Mouse (Mus musculus) neural tube, embryonic 12.5 days (tissue): ENCODE measurements around the gene Mettl21a. TPM values are rescaled to one million over a fixed set of nuclear protein-coding genes. Genes with fewer than 3 reads are reported as not detected.
"Not testable (repeated sequence)": the region's sequence is repeated elsewhere in the genome, so short reads cannot be mapped to it uniquely, and the experiment has no call there.

Experiments used
- ATAC-seq: fragments of 200-750 bp; cut with Nextera tagmentation; 2 replicates; pipeline ENCODE4 v1.8.0; 2017; ENCODE audit warnings: low read depth, mild to moderate bottlenecking, moderate TSS enrichment, moderate library complexity; ENCODE audit not compliant: low FRiP score
- H3K27ac ChIP-seq: fragments of 300-500 bp; sonication (generic); 2 replicates; pipeline ENCODE4 v1.5.1; 2016
- H3K27me3 ChIP-seq: fragments of 300-500 bp; sonication (generic); replicated peaks from 2 replicates; pipeline ENCODE4 v1.6.1; 2016; ENCODE audit warnings: mild to moderate bottlenecking
- H3K36me3 ChIP-seq: fragments of 300-500 bp; sonication (generic); 2 replicates; pipeline ENCODE4 v1.6.1; 2016; ENCODE audit warnings: mild to moderate bottlenecking
- H3K4me1 ChIP-seq: fragments of 300-500 bp; sonication (generic); 2 replicates; pipeline ENCODE4 v1.6.1; 2016
- H3K4me2 ChIP-seq: fragments of 300-500 bp; sonication (generic); replicated peaks from 2 replicates; pipeline ENCODE4 v1.6.1; 2016; ENCODE audit warnings: mild to moderate bottlenecking
- H3K4me3 ChIP-seq: fragments of 300-500 bp; sonication (generic); 2 replicates; pipeline ENCODE4 v1.5.1; 2016
- H3K9ac ChIP-seq: fragments of 300-500 bp; sonication (generic); 2 replicates; pipeline ENCODE4 v1.6.1; 2016; ENCODE audit warnings: mild to moderate bottlenecking
- H3K9me3 ChIP-seq: fragments of 300-500 bp; sonication (generic); 2 replicates; pipeline ENCODE4 v1.6.1; 2016; ENCODE audit warnings: mild to moderate bottlenecking
- WGBS: fragments of 180-500 bp; shearing (Covaris S2); methylation state at CpG from one replicate; pipeline ENCODE4 v1.1.7; 2016; 5-methylcytosine and 5-hydroxymethylcytosine counted together
- polyA plus RNA-seq: library from polyadenylated mRNA; unstranded; fragments of >200 nt; fragmentation: Nextera tagmentation; extraction: Ambion mirVana; gene quantifications from 2 replicates; pipeline ENCODE4 v1.2.1, GENCODE M21; 2016

Gene Mettl21a
- 17.1 and 18.5 TPM in 2 replicates for polyA plus RNA-seq

DNA sequence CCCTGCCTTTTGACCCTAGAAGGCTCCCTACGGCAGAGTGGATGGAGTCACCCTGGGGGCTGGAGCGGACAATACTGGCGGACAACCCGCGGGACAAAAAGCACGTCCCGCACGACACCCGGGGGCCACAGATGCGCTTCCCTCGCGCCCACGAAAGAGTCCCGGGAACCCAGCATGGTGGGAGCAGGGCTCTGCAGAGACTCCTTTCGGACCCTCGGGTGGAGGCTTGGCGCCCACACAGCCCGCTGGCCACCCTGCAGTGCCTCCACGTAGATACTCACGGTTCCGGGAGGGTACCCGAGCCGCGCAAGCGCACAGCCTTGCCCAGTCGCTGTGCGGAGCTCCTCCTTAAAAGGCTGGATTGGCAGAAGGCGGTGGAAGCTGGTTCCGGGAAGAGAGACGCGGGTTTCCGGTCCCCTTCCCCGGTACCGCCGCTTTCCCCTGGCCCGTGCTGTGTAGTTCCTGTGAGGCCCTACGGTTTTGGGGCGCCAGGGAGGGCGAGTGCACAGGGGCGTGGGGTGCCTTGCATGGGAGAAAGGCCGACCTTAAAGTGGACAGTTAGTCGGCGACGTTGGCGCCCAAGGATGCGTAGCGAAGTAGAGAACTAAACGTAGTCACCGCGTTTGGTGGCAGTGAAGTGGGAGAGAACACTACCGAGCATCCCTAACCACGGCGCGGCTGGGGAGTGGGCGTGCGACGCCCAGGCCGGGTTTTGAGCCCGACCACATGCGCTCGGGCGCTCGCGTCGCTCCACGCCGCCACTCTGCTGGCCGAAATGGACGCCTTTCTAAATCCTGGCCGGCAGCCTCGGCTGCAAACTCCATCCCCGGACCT lies at the start of gene Mettl21a:
Gene Mettl21a, minus strand, starts transcription at position 362 of the 834 bp plus-strand sequence.
- peaks cover 3% of the 10 kb centered on the region; the same call in 1 of the 2 replicates for H3K36me3 ChIP-seq
- H3K27me3 ChIP-seq, result no peaks in the 10 kb centered on the region
- H3K9me3 ChIP-seq, result no peaks in the 10 kb centered on the region
- H3K9ac ChIP-seq, result peak within 1 kb of the TSS; percentile 86
- peak; percentile 96 for ATAC-seq
- under 1% methylated on average over 72 of the region's 72 CpGs for WGBS
- H3K4me3 ChIP-seq, result peak within 1 kb of the TSS; percentile 72
- peak within 1 kb of the TSS; percentile 68 for H3K4me2 ChIP-seq
- H3K27ac ChIP-seq, result peak within 1 kb of the TSS; percentile 87
- peaks cover 8% of the 10 kb centered on the region; the same call in 1 of the 2 replicates for H3K4me1 ChIP-seq

GRCm38 (mm10) chr1:64658876-64659275 lies 41.8 kb upstream of the Mettl21a start:
- Histone ChIP-seq H3K36me3 (no peaks in the 10 kb centered on the region), H3K9ac (no peak overlapping the region), H3K4me2 (no peak overlapping the region), H3K27ac (no peak overlapping the region), H3K27me3 (no peaks in the 10 kb centered on the region), H3K4me3 (no peak overlapping the region), H3K4me1 (no peaks in the 10 kb centered on the region), H3K9me3 (no peaks in the 10 kb centered on the region)
- 76% methylated on average over 7 of the region's 7 CpGs for WGBS
- ATAC-seq, result no peak

DNA sequence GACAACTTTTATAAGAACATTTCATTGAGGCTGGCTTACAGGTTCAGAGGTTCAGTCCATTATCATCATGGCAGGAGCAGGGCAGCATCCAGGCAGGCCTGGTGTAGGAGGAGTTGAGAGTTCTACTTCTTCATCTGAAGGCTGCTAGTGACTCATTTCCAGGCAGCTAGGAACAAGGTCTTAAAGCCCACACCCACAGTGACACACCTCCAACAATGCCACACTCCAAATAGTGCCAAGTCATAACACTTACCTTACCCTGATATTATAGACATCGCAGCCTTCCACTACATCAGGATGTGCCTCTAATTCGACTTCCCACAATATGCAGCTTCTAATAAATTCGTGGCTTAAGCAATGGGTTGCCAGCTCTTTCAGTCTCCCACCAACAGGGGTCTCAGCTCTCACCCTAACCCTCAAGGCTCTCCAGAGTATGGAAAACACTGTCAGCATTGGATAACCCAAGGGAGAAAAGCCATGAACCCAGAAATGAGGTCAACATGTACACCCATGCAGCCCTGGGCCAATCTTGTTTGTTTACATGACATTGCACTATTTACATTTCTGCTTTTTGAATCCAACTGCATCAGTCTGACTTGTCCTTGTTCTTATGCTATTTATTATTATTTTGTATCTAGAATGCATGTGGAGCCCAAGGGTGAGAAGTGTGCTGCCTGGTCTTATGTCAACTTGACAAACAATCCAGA lies 39.5 kb upstream of the Mettl21a start:
- Histone ChIP-seq H3K36me3 (no peaks in the 10 kb centered on the region), H3K9me3 (no peaks in the 10 kb centered on the region), H3K4me3 (no peak overlapping the region), H3K4me2 (no peak overlapping the region), H3K9ac (no peak overlapping the region), H3K4me1 (no peaks in the 10 kb centered on the region), H3K27ac (no peak overlapping the region), H3K27me3 (no peaks in the 10 kb centered on the region)
- WGBS, result 84% methylated on average over 3 of the region's 3 CpGs
- no peak for ATAC-seq

- Histone ChIP-seq H3K9me3 (no peaks in the 10 kb centered on the region), H3K4me1 (no peaks in the 10 kb centered on the region), H3K27ac (no peak overlapping the region), H3K27me3 (no peaks in the 10 kb centered on the region), H3K9ac (no peak overlapping the region), H3K4me2 (no peak overlapping the region), H3K4me3 (no peak overlapping the region), H3K36me3 (no peaks in the 10 kb centered on the region)
- 9% methylated on average over 1 of the region's 1 CpGs for WGBS
- ATAC-seq, result no peak
Observed at GRCm38 (mm10) chr1:64655415-64655814, 38.4 kb upstream of the Mettl21a start.

- no peaks in the 10 kb centered on the region for H3K27me3 ChIP-seq
- no peak overlapping the region for H3K27ac ChIP-seq
- no peak overlapping the region for H3K4me3 ChIP-seq
- no peaks in the 10 kb centered on the region for H3K36me3 ChIP-seq
- WGBS, result 94% methylated on average over 6 of the region's 6 CpGs
- H3K4me1 ChIP-seq, result no peaks in the 10 kb centered on the region
- H3K4me2 ChIP-seq, result no peak overlapping the region
- no peak for ATAC-seq
- no peaks in the 10 kb centered on the region for H3K9me3 ChIP-seq
- H3K9ac ChIP-seq, result no peak overlapping the region
Observed at GRCm38 (mm10) chr1:64653701-64654100, 36.7 kb upstream of the Mettl21a start.

- Histone ChIP-seq H3K4me1 (no peaks in the 10 kb centered on the region), H3K9me3 (no peaks in the 10 kb centered on the region), H3K27me3 (no peaks in the 10 kb centered on the region), H3K27ac (no peak overlapping the region), H3K9ac (no peak overlapping the region), H3K4me3 (no peak overlapping the region), H3K36me3 (no peaks in the 10 kb centered on the region), H3K4me2 (no peak overlapping the region)
- WGBS, result 74% methylated on average over 11 of the region's 11 CpGs
- ATAC-seq, result no peak
Observed at GRCm38 (mm10) chr1:64649362-64650124, 32.5 kb upstream of the Mettl21a start.

DNA sequence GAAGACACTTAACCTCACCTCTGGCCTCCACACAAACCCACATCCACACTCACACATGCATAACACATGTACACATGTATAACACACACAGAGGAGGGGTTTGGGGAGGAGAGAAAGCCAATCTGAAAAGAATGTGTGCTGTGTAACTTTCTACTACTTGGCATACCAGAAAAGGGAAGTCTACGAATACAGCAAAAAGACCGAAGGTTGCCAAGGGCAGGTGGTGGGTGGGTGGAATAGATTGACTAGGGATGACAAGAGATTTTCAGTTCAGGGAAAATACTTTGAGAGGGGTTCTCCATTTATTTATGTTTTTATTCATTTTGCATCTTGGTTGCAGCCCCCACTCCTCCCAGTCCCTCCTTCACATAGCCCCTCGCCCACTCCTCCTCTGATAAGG lies 27.5 kb upstream of the Mettl21a start:
- H3K27ac ChIP-seq, result no peak overlapping the region
- H3K4me2 ChIP-seq, result no peak overlapping the region
- no peaks in the 10 kb centered on the region for H3K9me3 ChIP-seq
- 92% methylated on average over 3 of the region's 3 CpGs for WGBS
- H3K36me3 ChIP-seq, result no peaks in the 10 kb centered on the region
- no peaks in the 10 kb centered on the region for H3K4me1 ChIP-seq
- no peak overlapping the region for H3K9ac ChIP-seq
- no peak overlapping the region for H3K4me3 ChIP-seq
- no peak for ATAC-seq
- H3K27me3 ChIP-seq, result no peaks in the 10 kb centered on the region

- WGBS, result 95% methylated on average over 8 of the region's 8 CpGs
- H3K27me3 ChIP-seq, H3K4me1 ChIP-seq, H3K4me2 ChIP-seq, H3K4me3 ChIP-seq, ATAC-seq, H3K27ac ChIP-seq, H3K9ac ChIP-seq, H3K36me3 ChIP-seq, H3K9me3 ChIP-seq: not testable (repeated sequence)
Observed at GRCm38 (mm10) chr1:64642541-64642940, 25.5 kb upstream of the Mettl21a start.

GRCm38 (mm10) chr1:64641069-64641468 lies 24.0 kb upstream of the Mettl21a start:
- WGBS, result 94% methylated on average over 6 of the region's 6 CpGs
- no peaks in the 10 kb centered on the region for H3K36me3 ChIP-seq
- ATAC-seq, result no peak
- H3K4me3 ChIP-seq, result no peak overlapping the region
- no peak overlapping the region for H3K27ac ChIP-seq
- H3K4me1 ChIP-seq, result no peaks in the 10 kb centered on the region
- H3K9me3 ChIP-seq, result no peaks in the 10 kb centered on the region
- H3K27me3 ChIP-seq, result no peaks in the 10 kb centered on the region
- H3K4me2 ChIP-seq, result no peak overlapping the region
- no peak overlapping the region for H3K9ac ChIP-seq

DNA sequence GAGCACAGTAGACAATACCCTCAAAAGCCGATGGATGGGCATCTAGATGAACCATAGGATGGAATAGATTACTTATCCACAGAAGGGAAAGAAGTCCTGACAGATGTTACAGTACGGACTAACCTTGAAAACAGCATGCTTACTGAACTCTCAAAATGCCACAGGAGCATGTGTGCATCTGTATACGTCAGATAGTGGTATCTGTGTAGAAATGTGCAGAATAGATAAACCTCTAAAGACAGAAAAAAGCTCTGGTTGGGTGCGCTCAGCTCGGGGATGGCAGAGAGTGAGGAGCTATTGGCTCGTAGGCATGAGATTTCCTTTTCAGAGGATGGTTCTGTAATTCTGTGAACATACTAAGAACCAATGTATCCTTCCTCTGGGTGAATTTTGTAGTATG lies 22.2 kb upstream of the Mettl21a start:
- Histone ChIP-seq H3K4me2 (no peak overlapping the region), H3K27ac (no peak overlapping the region), H3K9me3 (no peaks in the 10 kb centered on the region), H3K36me3 (no peaks in the 10 kb centered on the region), H3K4me3 (no peak overlapping the region), H3K27me3 (no peaks in the 10 kb centered on the region), H3K4me1 (no peaks in the 10 kb centered on the region), H3K9ac (no peak overlapping the region)
- 89% methylated on average over 6 of the region's 6 CpGs for WGBS
- no peak for ATAC-seq

- WGBS, result 74% methylated on average over 2 of the region's 2 CpGs
- Histone ChIP-seq H3K9me3 (no peaks in the 10 kb centered on the region), H3K4me3 (no peak overlapping the region), H3K27me3 (no peaks in the 10 kb centered on the region), H3K4me2 (no peak overlapping the region), H3K4me1 (no peaks in the 10 kb centered on the region), H3K27ac (no peak overlapping the region), H3K36me3 (no peaks in the 10 kb centered on the region), H3K9ac (no peak overlapping the region)
- no peak for ATAC-seq
Observed at GRCm38 (mm10) chr1:64635624-64636023, 18.6 kb upstream of the Mettl21a start.

DNA sequence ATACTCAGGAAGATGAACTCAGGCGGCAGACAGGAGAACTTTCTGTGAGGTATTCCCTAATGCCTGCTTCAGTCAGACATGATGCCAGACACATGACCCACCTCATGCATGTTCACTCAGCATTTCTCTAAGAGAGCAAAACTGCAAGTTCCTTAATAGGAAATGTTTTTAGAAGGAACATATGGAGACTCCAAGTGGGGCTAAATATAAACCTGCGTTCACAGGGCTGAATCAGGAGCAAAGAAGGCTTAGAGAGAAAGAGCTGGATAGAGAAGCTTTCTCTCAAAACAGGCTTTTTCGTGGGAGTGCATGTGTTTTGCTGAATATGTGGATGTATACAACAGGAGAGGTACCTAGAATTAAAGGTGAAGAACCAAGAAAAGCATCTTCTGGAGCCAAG lies 16.2 kb upstream of the Mettl21a start:
- Histone ChIP-seq H3K4me1 (no peaks in the 10 kb centered on the region), H3K4me3 (no peak overlapping the region)
- WGBS, result 84% methylated on average over 3 of the region's 3 CpGs

More for the DNA sequence above, 16.2 kb upstream of the Mettl21a start:
- no peak overlapping the region for H3K9ac ChIP-seq
- H3K36me3 ChIP-seq, result no peaks in the 10 kb centered on the region
- no peak overlapping the region for H3K27ac ChIP-seq
- no peak for ATAC-seq
- no peaks in the 10 kb centered on the region for H3K9me3 ChIP-seq
- H3K4me2 ChIP-seq, result no peak overlapping the region
- no peaks in the 10 kb centered on the region for H3K27me3 ChIP-seq
